Mouse (Mus musculus) G1E-ER4 (cell line): ENCODE data around the gene Echdc3. TPM values are rescaled to one million over a fixed set of nuclear protein-coding genes. Genes with fewer than 3 reads are reported as not detected.

Source experiments
- GATA1 ChIP-seq: IDR thresholded peaks from one replicate; pipeline ENCODE4 v1.8.0; 2012; ENCODE audit warnings: low read length, inconsistent platforms
- polyA plus RNA-seq: library from polyadenylated mRNA; stranded (reverse); fragments of >175 nt; gene quantifications from 2 replicates; pipeline ENCODE4 v1.2.3, GENCODE M21; 2012

The Echdc3 gene
- polyA plus RNA-seq, 1 experiment, result not detected

DNA sequence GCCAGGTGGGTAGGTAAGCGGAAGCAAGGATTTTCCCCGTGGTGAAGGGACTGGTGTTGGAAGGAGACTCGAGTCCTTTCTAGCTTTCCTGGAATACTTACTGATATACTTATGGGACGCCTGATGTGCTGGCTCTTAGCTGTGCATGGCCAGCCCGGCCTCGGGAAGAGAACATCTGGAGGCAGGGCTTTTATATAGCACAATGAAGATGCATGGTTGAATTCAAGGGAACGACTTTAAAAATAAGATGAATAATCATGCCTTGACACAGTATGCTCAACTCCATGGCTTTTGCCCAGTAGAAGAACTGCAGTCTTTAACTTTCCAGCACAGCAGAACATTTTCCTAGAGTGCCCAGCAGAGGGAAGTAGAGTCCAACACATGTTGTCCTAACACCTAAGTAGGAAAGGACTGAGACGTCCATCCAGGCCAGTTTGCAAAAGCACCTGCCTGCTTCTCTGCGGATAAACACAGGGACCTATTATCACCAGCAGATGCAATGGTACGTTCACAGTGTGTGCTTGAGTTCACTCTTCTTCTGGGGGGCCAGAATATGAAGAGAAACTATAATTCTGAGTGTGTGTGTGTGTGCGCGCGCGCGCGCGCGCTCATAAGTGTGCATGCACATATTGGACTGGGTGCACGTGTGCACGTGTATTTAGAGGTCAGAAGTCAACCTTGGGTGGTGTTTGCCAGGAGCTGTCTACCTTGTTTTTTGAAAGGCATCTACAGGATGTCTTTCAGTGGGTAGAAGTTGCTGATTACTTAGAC lies 19.8 kb downstream of the Echdc3 start:
- no peak for TF ChIP-seq GATA1

- no peak for TF ChIP-seq GATA1
These were observed 22.8 kb downstream of the Echdc3 start for GRCm38 (mm10) chr2:6190036-6190435.

- no peak for TF ChIP-seq GATA1
These were observed 23.2 kb downstream of the Echdc3 start for GRCm38 (mm10) chr2:6189675-6189998.

- TF ChIP-seq GATA1, result no peak
These were observed 23.8 kb downstream of the Echdc3 start for GRCm38 (mm10) chr2:6188891-6189674.

GRCm38 (mm10) chr2:6187418-6187817 lies 25.4 kb downstream of the Echdc3 start:
- TF ChIP-seq GATA1, result no peak

DNA sequence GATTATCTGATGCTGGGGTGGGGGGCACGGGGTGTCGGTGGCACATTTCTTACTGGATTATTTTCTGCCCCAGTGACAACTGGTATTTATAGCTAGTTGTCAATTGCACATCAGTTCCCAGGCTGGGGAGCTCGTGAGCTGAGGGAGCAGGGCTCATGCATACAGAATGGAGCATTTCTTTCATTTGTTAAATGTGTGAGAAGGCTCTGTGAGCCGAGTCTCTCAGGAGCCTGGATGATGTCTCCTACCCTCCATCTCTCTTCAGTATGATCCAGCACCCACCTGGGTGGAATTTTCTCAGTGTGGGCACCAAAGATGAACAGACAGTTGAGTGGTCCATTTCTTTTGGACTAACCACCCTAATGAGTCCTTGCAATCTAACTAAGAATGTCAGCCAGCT lies 25.9 kb downstream of the Echdc3 start:
- no peak for TF ChIP-seq GATA1

- no peak for TF ChIP-seq GATA1
These were observed 33.1 kb downstream of the Echdc3 start for GRCm38 (mm10) chr2:6179749-6180117.

GRCm38 (mm10) chr2:6178901-6179748 lies 33.7 kb downstream of the Echdc3 start:
- TF ChIP-seq GATA1, result no peak

DNA sequence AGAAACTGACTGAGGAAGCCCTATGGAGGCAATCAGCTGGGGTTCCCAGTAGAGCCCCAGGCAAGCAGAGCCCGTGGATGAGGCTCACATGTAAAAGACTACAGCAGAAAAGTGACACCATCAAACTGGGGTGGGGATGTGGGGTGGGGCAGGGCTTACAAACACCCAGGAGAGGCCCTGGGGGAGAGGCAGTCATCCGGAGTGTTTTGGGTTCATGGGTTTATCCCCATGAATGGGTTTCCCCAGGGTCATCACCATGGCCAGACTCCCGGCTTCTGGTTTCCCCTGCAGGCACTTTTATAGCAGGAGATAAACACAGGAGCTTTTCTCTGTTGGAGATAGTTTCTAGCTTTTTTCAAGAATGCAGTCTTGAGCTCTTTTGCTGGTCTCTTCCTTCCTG lies 39.8 kb downstream of the Echdc3 start:
- TF ChIP-seq GATA1, result no peak

DNA sequence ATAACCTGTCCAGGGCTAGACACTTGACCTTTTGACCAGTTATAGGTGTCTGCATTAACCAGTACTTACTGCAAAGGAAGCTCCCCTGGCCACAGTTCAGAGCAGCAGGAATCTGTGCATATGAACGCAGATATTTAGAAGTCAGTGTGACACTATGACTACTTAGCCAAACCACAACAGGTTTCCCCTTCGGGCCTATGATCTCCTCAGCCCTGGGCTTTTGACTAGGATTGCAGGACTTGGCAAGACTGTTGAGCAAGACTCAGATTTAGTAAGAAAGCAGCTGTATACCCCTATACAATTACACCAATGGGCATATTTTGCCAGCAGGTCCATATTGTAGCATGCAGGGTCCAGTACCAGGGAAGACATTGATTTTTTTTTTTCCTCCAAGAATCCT lies 44.3 kb downstream of the Echdc3 start:
- no peak for TF ChIP-seq GATA1

DNA sequence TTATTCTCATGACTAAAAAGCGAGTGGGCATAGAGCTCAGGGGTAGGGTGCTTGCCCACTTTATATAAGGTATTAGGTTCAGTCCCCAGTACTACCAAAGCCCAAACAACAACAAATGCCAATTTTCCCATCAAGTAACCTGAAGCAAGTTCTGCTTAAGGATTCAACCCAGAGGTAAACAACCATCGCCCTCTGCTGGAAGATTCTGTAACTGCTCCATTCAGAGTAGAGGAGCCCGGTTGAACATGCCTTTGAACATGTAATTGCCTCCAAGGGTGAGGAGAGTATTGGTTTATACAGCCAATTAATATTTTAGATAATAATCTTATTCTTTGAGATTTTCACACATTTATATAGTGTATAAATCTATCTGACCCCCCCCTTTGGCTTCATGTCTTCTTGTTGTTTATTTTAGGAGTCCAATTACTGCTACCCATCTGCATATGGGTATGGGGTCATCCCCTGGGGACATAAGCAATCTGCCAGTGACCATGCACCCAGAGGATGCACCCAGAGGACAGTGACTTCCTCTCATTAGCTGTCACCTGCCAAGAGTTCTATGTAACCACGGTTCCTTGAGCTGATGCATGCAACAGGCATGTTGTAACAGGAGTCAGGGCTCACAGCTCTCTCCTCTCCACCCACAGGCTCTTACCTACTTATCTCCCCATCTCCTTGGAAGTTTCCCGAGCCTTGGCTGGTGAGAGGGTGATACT lies 44.8 kb downstream of the Echdc3 start:
- TF ChIP-seq GATA1, result no peak

- no peak for TF ChIP-seq GATA1
These were observed 47.1 kb downstream of the Echdc3 start for GRCm38 (mm10) chr2:6165771-6166170.

DNA sequence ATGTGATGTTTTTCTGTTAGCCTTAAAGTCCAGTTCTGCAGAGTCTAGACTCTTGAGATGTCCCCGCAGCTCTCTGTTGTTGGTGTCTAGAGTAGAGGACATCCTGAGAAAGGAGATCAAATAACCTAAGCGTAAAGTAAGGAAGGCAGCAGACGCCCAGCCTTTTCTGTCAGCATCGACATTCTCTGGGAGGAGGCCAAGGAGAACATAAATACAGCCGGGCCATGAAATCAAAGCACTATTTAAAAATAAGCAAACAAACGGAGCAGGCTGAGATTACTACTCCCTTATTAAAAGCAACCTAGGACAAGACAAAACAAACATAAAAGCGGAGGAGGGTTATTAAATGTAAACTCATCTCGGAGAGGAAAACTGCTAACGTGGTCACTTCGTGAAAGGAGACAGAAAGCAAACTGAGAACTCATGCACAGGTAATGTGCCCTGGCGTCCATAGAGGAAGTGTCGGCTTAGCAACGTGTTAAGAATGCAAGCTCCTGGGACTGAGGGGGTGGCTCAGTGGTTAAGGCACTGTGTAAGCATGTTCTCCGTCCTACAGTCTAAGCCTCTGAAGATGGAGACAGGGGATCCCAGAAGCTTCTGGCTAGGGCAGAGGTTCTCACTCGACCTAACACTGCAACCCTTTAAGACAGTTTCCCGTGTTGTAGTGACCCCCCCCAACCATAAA lies 48.1 kb downstream of the Echdc3 start:
- TF ChIP-seq GATA1, result no peak

DNA sequence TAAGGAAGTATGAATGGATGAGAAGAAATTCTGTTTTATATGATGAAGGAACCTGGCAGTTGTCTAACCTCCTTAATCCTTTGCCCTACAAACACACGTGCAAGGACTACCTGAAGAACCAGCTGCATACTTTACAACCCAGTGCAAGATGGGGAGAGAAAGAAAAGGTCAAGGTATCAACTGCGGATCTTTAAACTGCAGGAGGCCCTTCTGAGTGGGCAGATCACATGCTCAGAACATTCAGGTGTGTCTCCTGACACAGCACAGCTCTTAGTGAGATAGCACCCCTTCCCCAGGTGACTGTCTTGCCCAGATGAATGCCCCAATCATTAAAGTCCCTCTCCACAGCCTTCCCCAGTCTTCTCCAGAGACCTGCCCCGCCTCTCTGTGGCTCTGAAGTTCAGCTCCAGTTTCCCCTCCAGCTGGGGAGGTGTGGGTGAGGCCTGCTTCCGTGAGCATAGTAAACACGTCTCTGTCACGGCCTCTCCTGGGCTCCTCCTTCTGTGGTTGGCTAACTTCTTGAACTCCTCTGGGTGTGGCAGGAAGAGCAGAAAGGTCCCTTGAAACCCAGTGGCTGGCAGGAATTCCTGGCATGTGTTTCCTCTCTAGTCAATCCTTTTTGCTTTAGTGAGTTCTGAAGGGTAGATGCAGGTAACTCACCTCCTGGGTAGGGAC lies 50.3 kb downstream of the Echdc3 start:
- TF ChIP-seq GATA1, result no peak
